Mouse (Mus musculus) embryo, embryonic 10.5 days (tissue): ENCODE measurements around the gene Gm49510.

ENCODE experiments used
- DNase-seq: peaks from one replicate; pipeline ENCODE4 v3.0.0-alpha.2; 2015; ENCODE audit warnings: low spot score

Gm49510 gene

GRCm38 (mm10) chr15:78916052-78916826 lies 16.8 kb downstream of the Gm49510 start:
- DNase-seq: no peak

GRCm38 (mm10) chr15:78918126-78918525 lies 18.7 kb downstream of the Gm49510 start:
- DNase-seq: no peak

GRCm38 (mm10) chr15:78919914-78920313 lies 20.4 kb downstream of the Gm49510 start:
- DNase-seq: no peak

- no peak for DNase-seq
These were observed 23.2 kb downstream of the Gm49510 start for GRCm38 (mm10) chr15:78922700-78923099.

- peak; percentile 27 for DNase-seq
These were observed 24.1 kb downstream of the Gm49510 start for GRCm38 (mm10) chr15:78923585-78923984.

GRCm38 (mm10) chr15:78925129-78925528 lies 25.7 kb downstream of the Gm49510 start:
- no peak for DNase-seq

- peak; percentile 89 for DNase-seq
These were observed 26.8 kb downstream of the Gm49510 start, which contains the start of gene Lgals1 for GRCm38 (mm10) chr15:78926021-78926919. Lgals1 (plus strand) TSS chr15:78926725.

- DNase-seq: no peak
These were observed 27.7 kb downstream of the Gm49510 start for GRCm38 (mm10) chr15:78927021-78927787.

- DNase-seq: peak; percentile 83
These were observed 28.5 kb downstream of the Gm49510 start for GRCm38 (mm10) chr15:78927788-78928457.

GRCm38 (mm10) chr15:78928539-78928938 lies 29.1 kb downstream of the Gm49510 start:
- DNase-seq: no peak

- DNase-seq: no peak
These were observed 30.8 kb downstream of the Gm49510 start for GRCm38 (mm10) chr15:78930192-78930706.

GRCm38 (mm10) chr15:78930801-78931426 lies 31.4 kb downstream of the Gm49510 start:
- DNase-seq: no peak

- no peak for DNase-seq
These were observed 32.1 kb downstream of the Gm49510 start for GRCm38 (mm10) chr15:78931577-78931976.

GRCm38 (mm10) chr15:78934784-78935320 lies 35.4 kb downstream of the Gm49510 start, which contains the start of gene Nol12:
Nol12 (plus strand) TSS chr15:78934933.
- peak; percentile 97 for DNase-seq

GRCm38 (mm10) chr15:78936403-78936802 lies 36.9 kb downstream of the Gm49510 start:
- DNase-seq: no peak

- no peak for DNase-seq
These were observed 37.8 kb downstream of the Gm49510 start for GRCm38 (mm10) chr15:78937311-78937710.

- no peak for DNase-seq
These were observed 38.5 kb downstream of the Gm49510 start for GRCm38 (mm10) chr15:78937963-78938362.

- no peak for DNase-seq
These were observed 40.9 kb downstream of the Gm49510 start for GRCm38 (mm10) chr15:78940325-78940724.

- DNase-seq: peak; percentile 94
These were observed 43.2 kb downstream of the Gm49510 start for GRCm38 (mm10) chr15:78942663-78943062.

- DNase-seq: no peak
These were observed 46.8 kb downstream of the Gm49510 start for GRCm38 (mm10) chr15:78946232-78946631.
